Mouse (Mus musculus) embryo, embryonic 11.5 days (tissue): Measurements from ENCODE around the gene Nfe2l1.

Source experiments
- DNase-seq: peaks from one replicate; pipeline ENCODE4 v3.0.0-alpha.2; 2012; ENCODE audit warnings: low read depth, low spot score

Nfe2l1 gene

DNA sequence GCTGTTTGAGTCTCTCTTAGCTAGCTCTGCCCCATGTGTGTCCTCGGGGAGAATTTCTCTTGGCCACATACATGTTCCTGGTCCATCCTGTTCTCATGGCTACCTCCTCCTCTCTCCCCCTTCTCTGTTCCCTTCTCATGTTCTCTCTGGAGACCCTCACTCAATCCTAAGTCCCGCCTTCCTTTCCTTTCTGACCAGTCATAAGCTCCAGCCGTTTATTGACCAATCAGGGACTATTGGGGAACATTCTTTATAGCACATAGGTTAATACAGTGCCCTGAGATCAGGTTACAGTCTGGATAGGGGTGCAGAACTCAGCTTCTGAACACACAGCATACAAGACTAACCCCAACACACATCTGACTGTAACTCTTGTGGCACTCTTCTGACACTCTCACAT lies 17.5 kb upstream of the Nfe2l1 start:
- DNase-seq, result no peak

DNA sequence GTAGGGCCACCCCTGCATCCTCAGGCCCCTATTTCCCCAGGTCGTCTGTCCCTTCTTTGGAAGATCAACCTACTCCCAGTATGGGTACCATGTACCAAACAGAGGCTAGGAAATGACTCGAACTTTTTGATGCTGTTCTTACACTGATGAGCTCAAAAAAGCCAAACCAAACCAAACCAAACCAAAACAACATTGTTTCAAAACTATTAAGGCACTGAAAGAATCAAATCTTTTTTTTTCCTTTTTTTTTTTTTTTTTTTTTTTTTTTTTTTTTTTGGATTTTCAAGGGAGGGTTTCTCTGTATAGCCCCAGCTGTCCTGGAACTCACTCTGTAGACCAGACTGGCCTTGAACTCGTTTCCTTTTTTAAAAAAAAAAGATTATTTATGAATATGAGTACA lies 13.9 kb upstream of the Nfe2l1 start:
- no peak for DNase-seq

DNA sequence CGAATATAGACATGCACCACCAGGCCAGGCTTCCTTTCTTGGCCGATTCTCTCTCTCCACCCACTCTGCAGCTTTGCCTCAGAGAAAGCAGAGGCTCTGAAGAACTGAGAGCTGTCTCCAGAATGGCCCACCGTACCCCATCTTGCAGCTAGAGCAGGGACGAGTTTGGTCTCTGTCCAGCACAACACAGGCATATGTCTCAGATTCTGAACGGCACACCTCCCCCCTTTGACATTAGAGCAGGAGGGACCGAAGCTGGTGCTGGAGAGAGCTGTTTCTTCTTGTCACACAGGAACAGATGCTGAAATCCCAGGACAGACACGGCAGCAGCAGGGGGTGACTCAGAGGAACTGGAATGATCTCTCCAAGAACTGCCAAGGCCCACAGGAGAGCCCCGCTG lies 10.5 kb upstream of the Nfe2l1 start:
- DNase-seq, result no peak

DNA sequence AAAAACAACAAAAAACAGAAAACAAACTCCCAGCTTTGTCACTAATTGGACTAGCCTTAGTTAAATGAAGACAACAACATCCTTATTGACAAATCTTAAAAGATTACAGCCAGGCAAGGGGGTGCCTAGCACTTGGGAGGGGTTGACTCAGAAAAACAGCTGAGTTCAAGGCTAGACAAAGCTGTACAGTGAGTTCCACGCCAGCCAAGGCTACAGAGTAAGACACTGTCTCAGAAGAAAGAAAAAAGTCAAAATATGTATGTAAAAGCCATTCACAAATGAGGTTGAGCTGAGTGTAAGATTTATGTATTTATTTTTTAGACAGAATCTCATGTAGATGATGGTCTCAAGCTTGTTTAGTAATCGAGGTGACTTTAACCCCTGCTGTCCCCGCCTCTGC lies 10.1 kb upstream of the Nfe2l1 start:
- no peak for DNase-seq

DNA sequence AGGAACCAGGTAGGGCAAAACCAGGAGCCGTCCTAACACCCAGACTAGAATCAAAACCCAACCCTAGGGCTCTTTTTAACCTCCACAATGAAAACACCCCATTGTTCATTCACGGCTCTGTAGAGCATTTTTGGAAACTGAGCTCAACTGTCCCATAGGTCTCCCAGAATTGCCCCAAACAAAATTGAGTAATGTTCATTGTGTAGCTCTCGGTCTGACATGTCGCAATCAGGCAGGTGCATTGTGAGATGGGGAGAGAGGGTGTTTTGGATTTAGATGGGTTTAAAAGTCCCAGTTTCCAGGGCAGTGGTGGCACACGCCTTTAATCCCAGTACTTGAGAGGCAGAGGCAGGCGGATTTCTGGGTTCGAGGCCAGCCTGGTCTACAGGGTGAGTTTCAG lies 9.7 kb upstream of the Nfe2l1 start:
- DNase-seq, result no peak

DNA sequence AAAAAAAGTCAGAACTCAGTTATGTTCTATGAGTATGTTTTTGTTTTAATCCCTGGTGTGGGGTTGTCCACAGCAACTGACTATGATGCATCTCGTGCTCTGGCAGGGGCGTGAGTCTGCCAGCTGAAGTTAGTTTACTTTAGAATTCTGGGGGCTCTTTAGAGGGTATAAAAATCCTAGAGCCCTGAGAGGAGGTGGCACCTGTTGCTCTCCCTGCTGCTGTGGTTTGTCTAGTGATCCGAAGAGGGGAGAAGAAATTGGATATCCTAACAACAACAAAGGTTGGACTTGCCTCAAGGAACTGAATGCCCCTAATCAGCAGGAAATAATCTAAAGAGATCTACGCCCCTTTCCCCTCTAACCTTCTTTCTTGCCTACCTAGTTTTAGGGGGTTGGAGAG lies 8.6 kb upstream of the Nfe2l1 start:
- DNase-seq, result no peak

DNA sequence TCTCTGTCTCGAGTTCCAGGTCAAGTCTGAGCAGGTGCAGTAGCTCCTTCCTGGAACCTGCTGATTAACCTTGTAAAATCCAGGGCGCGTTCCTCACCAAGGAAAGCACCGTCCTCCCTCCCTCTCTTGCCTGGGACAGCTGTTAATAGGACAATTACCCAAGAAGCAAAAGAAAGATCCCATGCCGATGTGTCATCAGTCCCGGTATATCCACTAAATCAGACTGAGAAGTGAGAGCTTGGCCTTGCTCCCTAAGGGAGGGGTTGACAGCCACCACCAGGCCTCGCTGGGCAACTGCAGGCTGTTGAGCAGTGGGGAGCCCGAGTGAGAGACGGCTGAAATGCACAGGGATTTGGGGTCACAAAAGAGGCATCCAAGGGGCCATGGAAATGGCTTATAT lies 7.5 kb upstream of the Nfe2l1 start:
- no peak for DNase-seq

DNA sequence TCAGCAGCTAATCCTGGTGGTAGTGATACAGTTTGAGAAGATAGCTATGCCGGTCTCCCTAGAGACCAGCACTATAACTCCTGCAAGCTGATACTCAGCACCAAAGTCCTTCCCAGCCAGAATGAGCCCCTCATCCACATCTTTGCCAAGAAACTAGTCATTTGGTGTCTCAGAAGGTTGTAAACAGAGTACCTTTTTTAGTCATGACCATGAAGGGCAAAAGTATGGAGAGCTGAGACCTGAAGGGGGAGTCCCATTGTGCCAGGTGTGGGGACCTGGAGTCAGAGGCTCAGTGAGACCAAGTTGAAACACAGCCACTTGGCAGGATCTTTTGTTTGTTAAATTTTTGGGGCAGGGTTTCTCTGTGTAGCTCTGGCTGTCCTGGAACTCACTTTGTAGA lies 4.4 kb upstream of the Nfe2l1 start:
- DNase-seq, result no peak

DNA sequence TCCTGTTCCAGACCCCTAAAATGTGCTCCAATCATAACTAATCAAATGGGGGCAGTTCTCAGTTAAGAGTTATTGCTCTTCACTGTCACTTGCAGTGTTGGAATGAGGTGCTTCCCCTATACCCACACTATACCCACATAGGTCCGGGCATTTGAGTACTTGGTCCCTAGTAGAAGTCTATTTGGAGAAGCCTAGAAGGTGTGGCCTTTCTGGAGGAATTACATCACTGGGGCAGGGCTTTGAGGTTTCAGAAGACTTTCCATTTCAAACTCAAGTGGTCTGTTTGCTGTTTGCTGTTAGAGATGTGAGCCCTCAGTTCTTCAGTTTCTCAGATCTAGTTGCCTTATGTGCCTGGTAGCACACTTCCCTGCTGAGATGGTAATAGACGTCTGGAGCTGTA lies 3.2 kb upstream of the Nfe2l1 start:
- DNase-seq, result no peak

DNA sequence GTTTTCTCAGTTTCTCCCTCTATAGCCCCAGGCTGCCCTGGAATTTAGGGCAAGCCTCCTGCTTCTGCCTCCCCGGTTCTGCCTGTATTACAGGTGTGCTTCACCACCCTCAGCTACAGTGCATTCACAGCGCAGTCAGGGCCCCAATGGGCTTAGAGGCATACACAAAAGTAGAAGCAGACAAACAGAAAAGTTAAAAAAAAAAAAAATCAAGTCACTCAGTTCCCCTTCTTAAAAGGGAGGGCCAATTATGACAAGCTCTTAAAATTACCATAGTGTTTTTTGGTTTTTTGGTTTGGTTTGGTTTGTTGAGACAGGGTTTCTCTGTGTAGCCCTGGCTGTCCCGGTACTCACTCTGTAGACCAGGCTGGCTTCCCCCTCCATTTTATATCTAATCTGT lies 2.8 kb upstream of the Nfe2l1 start:
- DNase-seq, result no peak

DNA sequence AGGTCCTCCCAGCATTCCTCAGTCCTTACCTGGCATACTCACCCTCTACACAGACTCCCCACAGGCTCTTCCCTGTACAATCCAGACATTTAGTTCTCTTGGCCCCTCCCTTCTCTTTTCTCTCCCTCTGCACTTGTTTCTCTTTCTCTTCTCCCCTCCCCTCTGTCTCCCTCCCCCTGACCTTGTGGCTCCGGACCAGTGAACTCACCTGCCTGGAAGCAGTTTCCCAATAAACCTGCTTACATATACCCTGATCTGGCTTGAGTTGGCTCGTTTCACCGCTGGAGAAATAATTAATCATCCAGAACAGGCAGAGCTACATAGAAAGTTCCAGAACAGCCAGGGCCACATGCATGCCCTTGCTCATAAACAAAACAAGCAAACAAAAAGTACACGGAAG lies 1.7 kb upstream of the Nfe2l1 start:
- no peak for DNase-seq

DNA sequence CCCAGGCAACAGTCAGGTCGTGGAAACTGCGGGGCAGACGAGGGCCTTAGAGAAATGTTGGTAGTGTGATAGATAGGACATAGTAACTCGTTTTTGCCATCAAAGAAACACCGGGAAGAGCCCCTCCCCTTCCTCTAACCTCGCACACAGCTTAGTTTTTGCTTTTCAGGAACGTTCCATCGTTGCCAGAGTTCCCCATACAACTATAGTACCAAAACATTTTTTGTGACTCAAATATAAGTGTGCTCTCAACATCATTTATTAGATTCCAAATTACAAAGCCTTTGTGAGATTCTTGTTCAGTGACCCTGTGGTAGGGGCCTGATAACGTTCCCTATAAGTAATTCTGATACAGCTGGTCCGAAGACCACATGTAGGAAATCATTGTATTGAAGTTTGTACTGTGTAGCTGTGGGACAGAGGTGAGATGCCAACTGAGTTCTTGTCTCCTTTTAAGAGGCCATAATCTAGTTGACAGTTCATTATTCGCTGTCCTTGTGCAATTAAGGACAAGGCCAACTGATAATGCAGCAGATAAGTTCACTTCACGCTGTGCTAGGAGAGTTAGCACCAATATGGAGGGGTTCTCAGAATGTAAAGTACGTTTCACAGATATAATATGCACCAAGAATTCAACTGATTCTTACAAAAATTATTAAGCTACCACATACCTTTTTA lies 910 bp upstream of the Nfe2l1 start:
- no peak for DNase-seq

DNA sequence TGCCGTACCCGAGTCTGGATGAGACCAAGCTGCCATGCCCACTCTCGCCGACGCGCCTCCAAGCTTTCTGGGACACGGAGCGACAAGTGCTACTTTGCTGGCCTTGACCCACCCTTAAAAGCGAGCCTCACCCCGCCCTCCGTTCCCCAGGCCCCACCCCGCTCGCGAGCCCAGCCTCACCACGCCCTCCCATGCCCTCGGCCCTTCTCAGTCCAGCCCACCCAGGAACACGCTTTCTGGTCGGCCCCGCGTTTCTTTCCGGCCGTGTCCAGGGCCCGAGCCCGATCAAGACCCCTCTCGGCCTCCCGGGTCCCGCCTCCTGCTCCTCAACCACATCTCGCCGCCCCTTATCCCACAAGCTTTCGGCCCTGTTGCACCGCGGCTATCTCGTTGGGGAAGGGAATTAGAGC lies 360 bp downstream of the Nfe2l1 start:
- peak; percentile 68 for DNase-seq

DNA sequence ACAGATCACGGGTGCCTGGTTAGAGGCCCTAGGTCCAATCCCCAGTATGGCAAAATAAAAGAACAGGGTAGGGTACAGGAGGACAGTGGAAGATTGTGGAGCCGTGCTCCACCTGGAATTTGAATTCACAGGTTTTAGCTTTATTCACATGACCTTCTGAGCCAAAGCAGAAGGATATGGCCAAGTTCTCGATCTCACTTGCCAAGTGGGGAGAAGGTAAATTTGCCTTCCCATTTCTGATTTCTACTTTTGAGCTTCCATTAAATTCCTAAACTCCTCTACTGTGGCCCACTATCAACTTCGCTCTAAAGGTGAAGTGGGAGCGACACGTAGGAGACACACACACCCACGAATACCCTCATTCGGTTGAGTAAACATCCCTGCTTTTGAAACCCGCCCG lies 887 bp downstream of the Nfe2l1 start:
- DNase-seq, result no peak

DNA sequence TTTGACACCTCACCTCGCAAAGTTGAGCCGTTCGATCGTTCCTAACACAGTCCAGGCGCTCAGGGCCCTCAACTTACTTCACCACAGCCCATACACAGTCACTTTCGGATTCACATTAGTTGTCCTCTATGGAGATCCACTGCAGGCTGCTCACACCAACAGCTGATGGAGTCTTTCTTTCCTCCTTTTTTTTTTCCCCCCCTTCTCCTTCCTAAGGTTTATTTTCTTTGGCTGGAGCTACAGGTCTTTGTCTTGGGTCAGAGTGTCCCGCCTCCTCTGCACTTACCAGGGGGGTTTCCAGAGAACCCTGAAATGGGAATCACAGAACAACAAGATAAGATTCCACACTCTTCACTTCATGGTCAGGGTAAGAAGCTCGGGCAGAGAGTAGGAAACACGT lies 1.9 kb downstream of the Nfe2l1 start:
- DNase-seq, result no peak

DNA sequence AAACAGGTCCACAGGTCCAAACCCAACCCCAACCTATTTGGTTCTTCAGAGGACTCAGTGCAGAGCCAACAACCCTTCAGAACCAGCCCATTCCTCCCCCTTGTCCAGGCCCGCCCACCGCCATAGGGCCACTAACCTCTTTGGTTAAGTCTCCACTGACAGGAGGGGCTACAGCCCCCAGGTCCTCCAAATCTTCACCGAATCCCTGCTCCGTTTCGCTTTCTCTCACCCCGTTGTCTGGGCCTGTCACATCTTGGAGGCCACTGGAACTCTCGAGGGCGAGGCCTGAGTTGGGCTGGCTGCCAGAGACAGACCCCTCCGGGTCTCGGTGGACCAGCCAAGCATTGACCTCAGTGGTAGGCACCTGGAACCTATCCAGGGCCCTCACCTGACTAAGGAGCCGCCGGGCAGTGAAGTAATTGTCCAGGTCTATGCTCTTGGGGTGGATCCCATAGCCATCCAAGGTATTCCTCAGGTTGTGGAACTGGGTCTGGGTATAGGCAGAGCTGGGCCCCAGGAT lies 2.6 kb downstream of the Nfe2l1 start:
- no peak for DNase-seq

DNA sequence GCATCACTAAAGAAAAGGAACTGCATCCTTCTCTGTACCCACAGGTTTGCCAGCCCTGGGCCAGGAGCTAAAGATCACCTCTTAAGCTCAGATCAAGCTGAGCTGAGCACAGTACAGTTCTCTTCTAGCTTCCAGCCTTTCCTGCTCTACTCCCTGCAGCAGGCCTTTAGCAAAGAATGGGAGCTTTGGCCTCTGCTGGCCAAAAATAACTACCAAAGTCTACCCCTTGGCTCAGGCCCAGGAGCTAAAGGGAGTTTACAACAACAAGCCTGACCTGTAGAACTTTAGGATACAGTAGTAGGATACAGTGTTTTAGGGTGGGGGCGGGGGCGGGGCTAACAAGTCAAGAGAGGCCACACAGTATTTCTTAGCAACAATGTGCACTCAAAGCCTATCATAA lies 3.3 kb downstream of the Nfe2l1 start:
- no peak for DNase-seq

DNA sequence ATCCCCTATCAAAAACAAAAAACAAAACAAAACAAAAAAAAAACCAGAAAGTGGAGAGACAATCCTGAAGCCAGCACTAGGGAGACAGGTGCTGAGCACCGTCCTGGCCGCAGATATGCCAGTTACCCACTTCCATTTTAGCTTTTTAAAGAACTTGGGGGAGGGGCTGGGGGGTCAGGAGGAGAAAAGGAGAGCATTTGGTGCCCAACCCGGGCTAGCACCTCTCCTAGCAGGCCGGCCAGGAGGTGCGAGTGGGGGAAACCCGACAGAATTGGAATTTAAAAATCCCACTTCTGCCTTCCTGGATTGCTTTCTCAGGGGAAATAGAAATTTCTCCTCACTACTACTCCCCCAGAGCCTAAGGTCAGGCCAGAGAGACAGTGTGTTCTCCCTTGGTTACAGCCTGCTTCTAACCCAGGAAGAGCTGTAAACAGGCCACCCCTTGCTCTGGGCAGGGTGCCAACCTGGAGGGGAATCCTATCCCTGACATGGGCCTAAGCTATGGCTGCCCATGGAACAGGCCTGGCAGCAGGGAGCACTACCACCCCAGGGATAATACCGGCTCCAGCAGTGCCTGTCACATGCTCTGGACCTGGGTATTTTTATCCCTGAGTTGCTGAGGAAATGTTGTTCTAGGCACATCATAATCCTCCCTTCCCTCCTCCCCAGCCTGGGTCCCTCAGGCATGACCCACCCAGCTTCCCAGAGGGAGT lies 4.8 kb downstream of the Nfe2l1 start:
- no peak for DNase-seq

DNA sequence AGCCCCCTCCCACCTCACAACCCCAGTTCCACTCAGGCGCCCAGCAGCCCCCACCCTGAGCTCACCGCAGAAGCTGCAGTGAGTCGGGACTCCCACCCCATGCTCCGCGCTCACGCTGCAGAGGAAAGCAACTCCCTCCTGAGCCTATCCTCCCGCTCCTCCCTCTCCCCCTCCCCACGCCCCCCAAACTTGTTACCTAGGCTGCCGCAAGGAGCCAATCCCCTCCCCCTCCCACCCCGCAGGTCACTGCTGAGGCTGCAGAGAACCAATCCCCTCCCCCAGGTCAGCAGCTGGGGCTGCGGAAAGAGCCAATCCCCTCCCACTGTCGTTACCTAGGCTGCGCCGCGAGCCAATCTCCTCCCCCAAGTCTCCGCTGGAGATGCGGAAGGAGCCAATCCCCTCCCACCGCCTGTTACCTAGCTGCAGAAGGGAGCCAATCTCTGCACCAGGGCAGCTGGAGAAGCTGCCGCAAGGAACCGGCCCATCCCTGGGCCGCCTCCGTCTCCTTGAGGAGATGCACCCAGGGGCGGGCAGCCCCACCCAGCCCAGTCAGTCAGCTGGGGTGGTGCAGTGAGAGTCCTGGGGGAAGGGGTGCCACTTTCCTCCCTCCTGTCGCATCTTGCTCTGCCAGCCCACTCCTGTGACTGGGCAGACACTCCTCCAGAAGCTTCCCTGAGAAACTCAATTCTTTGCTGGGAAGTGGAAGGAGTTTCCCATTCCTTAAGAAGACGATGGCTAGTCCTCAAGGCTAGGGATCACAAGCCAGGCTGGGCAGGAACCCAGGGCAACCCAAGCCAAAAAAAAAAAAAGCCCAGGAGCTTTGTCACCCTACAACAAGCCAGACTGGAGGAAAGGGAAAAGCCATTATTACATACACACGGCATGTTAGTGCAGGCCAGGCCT lies 5.6 kb downstream of the Nfe2l1 start:
- DNase-seq, result peak; percentile 94

DNA sequence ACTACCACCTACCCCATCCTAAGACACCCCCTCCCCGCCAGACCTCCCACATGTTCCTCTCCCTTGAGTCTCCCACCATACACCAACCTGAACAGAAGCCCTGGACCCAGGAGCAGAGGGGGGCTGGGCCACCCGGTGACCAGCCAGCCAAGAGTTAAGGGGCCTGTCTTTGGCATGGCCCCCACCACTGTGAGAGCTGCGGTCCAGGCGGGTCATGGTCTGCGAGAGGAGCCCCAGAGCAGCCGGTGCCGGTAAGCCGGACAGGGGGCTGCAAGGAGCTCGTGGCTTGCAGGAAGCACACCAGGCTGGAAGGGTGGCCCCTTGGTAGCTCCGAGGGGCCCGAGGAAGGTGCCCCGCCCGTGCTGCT lies 6.3 kb downstream of the Nfe2l1 start:
- DNase-seq, result no peak

DNA sequence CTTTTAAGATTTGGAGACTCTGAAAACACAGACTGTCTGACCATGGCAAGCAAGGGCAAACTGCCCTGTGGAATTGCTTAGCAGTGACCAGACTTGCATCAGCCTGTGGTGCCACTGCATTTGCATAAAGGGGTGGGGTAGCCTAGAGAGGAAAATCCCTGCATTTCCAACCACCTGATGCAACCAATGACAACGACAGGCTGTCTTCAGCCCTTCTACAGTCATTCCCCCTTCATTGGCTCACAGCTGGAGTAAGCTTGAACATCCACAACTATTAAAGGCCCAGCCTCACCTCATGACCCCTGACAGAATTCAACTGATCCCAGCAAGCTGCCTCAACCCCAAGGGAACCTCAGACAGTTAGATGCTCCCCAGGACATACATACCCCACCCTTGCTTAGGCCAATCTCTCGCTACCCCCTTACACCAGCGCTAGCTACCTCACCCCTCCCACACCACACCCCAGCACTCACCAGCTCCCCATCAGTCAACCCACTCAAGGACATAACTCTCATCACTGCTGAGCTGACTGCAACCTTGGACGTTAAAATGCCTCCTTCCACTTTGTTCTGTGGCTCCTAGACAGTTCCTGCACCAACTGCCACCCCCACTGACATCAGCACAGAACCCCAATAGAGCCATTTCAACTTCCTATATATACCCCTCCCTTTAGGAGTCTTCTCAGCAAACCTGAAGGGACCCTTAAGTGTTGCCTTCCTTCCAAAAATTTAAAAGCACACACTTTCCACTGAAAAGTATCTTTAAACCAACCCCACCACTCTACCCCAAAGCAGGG lies 6.9 kb downstream of the Nfe2l1 start:
- DNase-seq, result no peak

DNA sequence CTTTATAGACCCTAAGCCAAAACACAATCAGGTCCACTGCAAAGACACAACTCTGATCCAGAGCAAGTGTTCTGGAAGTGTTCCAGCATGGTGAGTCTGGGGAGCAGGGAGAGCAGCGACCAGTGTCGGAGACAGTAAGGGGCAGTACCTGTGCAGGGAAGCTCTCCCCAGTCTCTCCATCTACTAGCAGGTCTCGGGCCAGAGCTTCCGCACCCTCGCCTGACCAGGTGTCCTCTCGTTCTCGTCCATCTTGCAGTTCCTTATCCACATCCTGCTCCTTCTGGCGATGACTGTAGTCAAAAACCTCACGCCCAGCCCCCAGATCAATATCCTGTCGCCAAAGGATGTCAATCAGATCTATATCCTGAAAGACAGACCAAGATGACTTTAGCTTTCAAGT lies 7.8 kb downstream of the Nfe2l1 start:
- no peak for DNase-seq
